Mouse (Mus musculus) adrenal gland, adult 8-10 months (tissue): ENCODE data around the gene Rnf146. TPM values are rescaled to one million over a fixed set of nuclear protein-coding genes. Genes with fewer than 3 reads are reported as not detected.
"Not testable (repeated sequence)": the region's sequence is repeated elsewhere in the genome, so short reads cannot be mapped to it uniquely, and the experiment has no call there.

ENCODE experiments used
- DNase-seq: peaks from one replicate; pipeline ENCODE4 v3.0.0; 2022
- total RNA-seq, 4 experiments: library from RNA; stranded (reverse); gene quantifications; 2 replicates each; pipeline ENCODE4 v1.2.4; 2022

Gene Rnf146
- total RNA-seq, result 10 to 100 TPM; 48.6 to 55.0 (median 50.7) TPM

DNA sequence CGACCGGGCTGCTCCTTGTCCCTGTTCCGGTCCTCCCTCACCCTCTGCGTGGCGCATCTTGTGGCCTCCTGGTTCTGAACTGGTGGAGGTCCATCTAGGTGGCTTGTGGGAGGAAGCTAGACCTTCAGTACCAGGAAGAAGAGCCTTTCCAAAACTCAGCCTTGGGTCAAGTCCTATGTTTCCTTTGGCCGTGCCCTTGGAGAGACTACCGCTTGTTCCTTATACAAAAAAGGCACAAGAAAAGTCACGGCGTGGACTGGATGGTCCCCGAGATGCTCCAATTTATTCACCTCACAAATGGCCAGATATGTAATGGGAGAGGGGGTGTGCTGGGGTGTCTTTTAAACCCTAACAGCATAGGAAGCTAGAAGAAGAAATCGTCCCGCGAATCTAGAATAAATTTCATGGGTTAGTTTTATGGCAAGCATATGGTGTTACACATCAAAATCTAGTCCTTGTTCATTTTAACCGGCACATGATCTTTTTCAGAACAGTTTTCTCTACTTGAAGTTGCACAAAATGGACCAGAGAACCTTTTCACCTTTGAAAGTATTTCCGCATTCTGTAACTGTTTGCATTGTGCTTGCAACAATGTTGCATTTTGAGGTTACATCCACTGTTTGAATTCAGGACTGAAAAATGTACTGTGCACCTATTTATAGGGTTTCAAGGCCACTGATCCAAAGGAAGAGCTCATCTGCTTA lies at the start of gene Rnf146:
Gene Rnf146 (minus strand): TSS at position 246 of the 704 bp plus-strand sequence.
- no peak for DNase-seq

DNA sequence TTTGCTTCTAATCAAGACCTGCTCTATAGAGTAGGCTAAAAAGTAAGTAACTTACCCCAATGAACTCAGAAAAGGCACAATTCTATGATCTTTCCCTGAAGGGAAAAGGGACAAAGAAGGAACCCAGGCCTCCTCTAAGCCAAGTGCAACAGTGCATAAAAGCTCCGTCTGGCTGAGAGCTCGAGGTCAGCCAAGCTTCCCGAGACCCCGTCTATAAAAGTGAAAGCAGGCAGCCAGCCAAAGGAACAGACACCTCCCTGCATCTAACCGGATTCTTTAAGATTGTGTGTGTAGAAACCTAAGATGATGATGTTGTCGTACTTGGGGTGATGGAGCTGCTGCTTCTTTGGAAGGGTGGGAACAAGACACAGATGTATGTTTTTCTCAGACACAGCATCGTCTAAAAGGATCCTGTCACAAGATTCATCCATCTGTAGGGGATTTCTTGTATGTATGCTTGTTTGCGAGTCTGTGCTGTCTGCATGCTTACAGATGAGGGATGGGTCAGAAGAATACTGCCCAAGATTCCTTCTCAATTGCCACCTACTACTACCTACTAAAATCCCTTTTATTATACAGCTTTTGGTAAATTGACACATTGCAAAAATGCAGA lies 40.5 kb upstream of the Rnf146 start:
- no peak for DNase-seq

DNA sequence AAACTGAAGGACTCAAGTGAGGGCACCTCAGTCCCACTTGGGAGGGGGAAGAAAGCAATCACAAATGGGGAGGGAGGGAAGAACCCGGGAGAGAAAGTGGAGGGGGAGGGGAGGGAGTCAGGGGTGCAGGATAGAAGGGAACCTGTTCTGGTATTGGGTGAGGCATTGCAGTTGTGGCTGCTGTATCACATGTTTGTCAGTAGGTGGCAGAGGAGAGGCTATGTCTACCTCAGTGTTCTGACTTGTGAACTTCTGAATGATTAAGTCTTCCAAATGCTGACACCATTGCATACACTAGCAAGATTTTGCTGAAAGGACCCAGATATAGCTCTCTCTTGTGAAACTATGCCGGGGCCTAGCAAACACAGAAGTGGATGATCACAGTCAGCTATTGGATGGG lies 32.6 kb upstream of the Rnf146 start:
- not testable (repeated sequence) for DNase-seq

DNA sequence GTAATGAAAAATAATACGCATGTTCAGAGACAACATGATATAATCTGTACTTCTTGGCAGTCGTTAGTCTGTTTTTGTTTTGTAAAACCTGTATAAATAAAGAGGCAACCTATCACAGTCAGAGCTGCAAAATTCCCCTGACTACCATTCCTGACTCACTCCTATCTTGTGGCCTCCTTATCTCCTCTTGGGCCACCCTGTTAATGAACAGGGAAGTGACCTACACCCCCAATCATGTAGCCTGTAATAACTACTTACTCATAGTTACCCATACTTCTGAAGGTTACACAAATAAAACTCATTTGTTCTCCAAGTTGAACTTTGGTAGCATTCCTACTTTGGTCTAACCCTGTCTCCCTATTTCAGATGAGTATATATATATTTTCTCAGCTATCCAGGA lies 19.3 kb upstream of the Rnf146 start:
- DNase-seq, result no peak

DNA sequence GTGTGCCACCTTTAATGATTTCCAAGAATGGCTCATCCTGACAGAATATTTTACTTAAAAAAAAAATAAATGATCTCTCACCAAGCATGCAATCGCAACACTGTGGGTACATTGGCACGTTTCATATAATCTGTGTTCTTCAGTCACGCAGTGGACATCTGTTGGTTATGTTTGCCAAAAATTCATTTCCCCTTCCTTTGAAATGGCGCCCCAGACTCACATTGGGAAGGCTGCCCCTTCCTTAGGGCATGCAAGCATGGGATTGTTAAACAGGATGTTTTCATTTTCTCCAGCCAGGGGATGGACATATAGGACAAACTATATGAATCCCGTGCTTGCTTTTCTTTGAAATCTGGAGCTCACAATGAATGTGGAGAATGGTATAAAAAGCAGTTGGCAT lies 11.8 kb upstream of the Rnf146 start:
- DNase-seq, result no peak

DNA sequence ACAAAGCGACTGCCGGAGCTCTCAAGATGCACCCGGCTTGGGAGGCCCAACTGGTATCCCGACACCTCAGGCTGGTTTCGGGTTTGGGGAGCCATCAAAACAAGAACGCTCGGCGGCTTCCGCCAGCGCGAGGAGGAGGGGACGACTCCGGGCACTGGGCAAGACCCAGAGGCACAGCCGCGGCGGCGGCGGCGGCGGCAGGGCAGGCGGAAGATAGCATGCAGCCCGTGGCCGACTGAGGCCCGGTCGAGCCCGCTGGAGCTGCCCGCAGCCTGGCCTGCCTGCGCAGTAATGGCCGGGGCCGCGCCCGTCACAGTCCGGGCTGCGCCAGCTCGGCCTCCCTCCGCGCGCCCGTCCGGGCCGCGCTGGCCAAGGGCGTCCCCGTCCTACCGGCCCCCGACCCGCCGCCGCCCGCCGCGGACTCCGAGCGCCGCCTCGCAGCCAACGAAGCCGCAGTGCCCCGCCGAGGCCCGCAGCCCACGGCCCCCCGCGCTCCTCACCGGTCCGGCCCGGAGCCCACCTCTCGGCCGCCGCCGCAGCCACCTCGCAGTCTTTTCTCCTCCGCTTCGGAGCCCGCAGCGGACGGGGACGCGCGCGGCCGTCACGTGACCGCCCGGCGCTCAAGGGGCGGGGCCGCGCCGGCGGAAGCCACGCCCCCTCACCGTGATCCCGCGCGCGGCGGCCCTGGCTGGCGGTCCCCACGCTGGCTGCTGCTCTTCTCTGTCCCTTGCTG lies 612 bp downstream of the Rnf146 start:
- DNase-seq, result peak; percentile 79

DNA sequence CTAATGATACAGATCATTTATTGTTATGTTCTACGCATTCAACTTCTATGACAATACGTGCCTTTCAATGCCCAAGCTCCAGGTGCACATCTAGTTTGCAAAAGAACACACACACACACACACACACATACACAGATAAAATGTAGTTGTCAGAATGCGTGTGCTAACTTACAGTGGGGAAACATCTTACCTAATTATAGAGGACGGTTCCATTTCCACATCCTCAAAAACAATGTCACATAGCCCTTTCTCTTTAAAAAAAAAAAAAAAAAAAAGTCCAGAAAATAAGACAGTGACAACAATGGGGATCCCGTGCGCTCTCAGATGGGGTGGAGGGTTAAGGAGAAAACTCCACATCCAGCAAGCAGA lies 1.2 kb downstream of the Rnf146 start:
- DNase-seq, result no peak

DNA sequence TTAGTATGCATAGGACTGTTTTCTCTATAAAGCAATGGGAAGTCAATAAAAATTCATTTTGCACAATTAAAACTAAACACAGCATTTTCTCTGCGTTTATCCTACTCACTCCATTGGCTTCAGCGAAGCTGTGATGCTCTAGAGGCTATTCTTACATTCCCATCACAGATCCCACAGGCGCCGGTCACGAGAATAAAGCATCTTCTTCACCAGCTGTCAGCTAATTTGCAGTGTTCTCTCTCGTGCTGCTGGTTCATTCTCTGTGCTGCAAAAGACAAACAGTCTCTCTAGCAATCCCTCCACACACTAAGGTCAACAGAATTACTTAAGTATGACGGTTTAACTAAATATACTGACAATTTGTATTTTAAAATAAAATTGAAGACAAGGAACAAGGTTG lies 8.1 kb downstream of the Rnf146 start:
- DNase-seq, result no peak

DNA sequence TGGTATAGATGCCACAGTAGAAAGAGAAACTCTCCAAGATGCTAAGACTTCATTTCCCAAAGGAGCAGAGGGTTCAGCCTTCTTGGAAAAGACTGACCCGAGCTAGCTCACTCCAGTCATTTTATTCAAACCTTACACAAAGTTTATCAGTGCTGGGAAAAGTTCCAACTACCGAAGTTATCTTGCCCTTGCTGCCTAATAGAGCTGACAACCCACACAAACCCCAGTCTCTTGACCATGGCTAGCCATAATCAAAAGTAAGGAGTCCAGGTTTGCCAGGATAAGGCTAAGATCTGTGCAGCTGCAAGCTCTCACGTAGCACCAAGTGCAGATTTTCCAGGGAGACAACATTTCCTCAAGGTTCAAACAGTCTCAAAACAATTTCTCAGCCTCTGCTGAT lies 9.7 kb downstream of the Rnf146 start:
- no peak for DNase-seq

DNA sequence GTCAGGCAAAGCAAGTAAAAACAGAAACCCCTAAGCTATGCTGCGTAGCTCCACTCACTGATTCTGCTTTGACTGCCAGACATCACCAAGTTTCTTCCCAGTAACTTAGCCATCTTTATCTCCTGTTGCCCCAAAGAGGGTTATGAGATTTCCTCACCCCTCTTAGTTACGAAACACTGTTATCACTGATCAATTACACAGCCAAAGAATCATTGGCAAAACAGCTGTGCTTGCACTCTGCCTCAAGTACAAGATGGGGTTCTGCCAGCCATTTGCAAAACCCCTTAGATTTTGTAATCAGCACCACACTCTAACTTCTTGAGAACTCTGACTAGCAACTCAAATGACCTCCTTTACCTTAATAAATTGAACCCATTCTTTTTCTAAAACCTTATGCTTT lies 10.8 kb downstream of the Rnf146 start:
- no peak for DNase-seq

DNA sequence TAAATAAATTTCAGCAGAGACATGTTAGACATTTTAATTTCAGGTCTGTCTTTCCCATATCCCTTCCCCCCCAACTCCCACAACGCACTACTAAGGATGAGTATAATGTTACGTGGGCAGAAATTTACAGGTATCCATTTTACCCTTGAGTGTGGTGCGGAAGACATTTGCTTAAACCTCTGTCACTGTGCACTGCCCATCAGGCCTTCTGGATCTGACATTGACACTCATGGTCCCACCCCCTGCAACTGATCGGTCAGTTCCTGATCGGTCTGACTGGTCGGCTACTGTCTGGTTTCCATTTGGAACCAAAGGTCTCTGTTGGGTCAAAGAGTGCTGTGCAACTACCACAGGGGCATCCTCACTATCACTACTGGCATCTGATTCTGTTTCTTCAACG lies 15.6 kb downstream of the Rnf146 start:
- no peak for DNase-seq

DNA sequence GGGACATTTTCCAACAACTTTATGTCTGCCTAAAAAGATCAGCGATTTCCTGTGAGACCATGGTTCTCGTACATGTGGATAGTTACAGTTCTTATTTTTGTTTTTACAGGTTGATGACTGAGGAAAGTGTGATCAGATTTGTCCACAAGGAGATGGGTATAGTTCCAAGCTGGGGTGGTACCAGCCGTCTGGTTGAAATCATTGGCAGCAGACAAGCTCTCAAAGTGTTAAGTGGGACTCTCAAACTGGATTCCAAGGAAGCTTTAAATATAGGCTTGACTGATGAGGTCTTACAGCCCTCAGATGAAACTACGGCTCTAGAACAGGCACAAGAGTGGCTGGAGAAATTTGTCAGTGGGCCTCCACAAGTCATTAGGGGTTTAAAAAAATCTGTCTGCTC lies 18.0 kb downstream of the Rnf146 start:
- no peak for DNase-seq

DNA sequence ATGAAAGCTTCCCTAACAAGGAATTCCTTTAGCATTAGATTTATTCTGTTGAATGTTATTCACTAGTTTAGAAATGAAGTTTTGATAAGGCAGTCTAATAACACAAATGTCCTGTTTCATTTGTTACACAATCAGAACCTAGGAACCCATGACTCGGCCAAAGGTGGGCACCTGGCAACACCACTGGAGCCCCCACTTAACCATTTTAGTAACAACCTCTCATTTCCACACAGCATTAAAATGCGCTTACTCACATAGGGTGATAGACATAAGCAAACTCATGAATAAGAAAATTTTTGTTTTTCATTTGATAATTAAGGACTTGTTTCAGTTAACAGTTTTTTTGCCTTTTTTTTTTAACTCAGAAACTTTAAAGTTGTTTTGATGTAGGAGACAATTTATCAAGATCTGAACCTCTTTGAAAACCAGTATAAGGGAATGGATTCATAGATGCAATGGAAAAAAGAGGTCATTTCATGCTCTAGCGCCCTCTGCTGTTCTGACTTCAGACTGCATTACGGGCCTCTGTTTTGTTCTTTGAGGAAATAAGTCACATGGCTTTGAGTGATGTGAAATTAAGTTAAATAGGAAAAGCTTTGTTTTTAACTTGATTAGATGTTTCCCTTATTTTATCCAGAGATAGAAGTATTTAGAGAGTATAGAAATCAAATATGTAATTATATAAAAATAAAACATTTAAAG lies 23.7 kb downstream of the Rnf146 start:
- peak; percentile 35 for DNase-seq

DNA sequence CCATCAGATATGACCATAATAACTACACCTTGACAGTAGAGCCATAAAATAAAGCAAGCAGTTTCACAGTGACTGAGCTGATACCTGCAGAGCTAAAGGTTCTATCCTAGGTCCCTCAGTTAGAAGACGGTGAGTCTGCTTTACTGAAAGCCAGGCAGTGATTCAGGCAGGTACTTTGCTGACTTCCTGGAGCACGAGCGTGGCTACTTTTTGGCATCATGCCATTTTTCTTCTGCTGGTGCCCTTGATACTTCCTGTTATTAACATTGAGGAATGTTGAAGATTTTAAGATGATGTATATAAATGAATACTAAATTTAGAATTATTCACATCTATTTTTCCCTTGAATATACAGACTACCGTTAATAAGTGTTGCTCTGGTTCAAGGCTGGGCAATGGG lies 28.4 kb downstream of the Rnf146 start:
- DNase-seq, result no peak

DNA sequence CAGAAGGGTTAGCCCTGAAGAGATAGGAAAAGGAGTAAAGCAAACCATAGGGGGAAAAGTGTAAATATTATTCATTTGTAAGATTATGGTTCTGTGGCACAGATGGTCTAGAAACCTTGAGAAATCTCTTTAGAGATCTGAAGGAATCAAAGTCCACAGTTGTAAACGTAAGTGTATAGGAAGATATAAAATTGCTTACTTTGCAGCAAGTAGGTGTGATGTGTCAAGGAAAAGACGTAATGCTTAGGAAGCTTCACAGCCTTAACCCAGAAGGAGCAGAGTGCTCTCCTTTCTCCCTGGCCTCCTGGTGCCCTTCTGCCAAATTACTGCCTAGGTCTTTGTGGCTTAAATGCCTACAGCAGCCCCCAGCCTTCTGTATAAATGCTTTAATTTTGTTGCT lies 37.4 kb downstream of the Rnf146 start:
- no peak for DNase-seq

DNA sequence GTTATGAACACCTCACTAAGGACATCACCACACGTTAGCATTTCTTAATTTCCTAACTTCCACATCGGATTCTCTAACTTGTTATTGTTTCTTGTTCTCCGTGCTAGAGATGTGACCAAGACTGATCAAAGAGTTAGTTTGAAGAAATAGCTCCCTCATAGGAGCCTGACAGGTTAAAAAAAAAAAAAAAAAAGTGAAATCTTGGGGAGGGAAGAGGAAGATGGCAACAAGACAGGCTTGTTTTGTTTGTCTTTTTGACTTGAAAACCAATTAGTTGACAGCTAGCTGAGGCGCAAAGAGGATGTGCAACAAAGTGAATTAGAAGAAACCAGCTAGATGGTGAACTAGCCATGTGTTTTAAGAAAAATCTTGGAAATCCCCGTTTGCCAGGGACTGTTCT lies 48.3 kb downstream of the Rnf146 start:
- no peak for DNase-seq

DNA sequence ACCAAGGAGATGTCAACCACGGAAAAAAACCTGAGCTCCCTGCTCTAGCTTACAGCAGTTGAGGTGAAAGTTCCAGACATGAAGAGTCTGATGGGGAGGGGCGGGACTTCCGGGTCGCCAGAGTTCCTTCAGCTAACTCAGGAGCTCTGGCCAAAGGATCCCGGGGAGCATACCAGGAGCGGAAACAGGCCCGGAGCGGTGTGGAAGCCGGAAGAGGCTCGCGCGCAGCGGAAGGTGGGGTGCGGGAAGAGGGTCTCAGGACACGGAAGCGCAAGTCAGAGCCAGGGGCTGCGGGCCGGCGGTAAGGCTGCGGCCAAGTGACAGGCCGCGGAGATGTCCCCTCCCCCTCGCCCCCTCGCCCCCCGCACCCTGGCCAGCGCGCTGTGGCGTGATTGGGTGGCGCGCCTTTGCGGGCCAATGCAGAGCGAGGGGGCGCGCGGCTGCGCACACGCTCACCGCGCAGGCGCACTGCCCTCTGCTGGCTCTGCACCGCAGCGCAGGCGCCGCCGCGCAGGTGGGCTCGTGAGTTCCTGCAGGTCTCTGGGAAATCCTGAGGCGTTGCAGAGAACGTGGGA lies 49.1 kb downstream of the Rnf146 start, which contains the start of gene Echdc1:
Gene Echdc1 (plus strand): TSS at position 103 of the 575 bp plus-strand sequence.
- peak; percentile 79 for DNase-seq

DNA sequence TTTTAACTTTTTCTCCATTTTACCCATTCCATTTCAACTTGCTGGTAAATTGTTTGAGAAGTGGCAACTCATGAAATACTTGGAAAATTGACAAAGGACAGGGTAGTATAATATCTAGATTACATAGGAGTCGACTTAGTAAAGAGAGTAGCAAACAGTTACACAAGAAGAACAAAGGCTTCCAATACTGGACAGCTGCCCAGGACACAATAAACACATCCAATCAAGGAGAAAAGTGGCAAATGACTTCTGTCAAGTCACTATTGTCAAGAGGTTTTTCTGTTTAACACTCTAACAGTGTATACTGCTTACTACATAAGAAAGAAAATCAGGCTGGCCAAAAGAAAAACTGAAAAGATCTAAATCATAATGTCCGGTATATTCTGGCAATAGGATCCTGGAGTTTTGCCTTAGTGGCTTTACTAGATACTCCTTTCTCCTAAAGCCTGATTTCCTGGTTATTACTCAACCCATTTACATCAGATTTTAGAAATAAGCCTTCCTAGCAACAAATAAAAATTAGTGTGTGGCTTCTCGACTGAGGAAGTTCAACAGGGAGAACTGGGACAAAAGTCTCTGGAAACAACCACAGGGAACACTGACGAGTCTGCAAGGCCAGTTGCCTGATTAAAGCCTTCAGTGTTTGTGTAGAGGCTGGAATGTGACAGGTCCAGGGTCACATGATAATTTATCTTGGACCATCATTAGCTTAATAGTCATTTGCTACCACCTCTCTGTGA lies 50.6 kb downstream of the Rnf146 start:
- peak; percentile 3 for DNase-seq

DNA sequence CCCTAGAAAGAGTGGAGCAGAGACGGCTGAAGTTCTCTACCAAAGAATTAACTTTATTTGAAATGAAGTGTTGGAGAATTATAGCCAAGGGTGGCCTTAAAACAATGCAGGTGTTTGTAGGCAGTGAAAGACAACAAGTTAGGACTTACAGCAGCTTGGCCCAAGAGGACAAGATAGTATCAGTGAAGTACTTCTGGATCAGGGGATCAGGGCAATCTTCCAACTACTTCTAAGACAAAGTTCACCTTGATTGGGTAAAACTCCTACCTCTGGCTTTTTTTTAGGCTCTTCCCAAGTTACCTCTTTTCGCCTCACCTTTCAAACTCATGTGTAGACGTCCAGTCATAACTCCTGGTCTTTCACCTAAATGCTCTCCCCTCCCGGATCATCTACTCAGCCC lies 60.0 kb downstream of the Rnf146 start:
- DNase-seq, result no peak
